Mouse (Mus musculus) ES-Bruce4 (cell line): Measurements from ENCODE around the gene Nono. TPM values are rescaled to one million over a fixed set of nuclear protein-coding genes. Genes with fewer than 3 reads are reported as not detected.

Experiments
- H3K27ac ChIP-seq: 2 replicates; pipeline ENCODE4 v1.5.1; 2012; ENCODE audit warnings: low read length, inconsistent platforms; ENCODE audit not compliant: insufficient read depth
- H3K27me3 ChIP-seq: 2 replicates; pipeline ENCODE4 v1.6.1; 2012; ENCODE audit warnings: mild to moderate bottlenecking, low read length, inconsistent platforms; ENCODE audit not compliant: control insufficient read depth, poor library complexity, insufficient read depth, severe bottlenecking
- H3K36me3 ChIP-seq: 2 replicates; pipeline ENCODE4 v1.6.1; 2012; ENCODE audit warnings: inconsistent platforms, mild to moderate bottlenecking, low read length, moderate library complexity; ENCODE audit not compliant: control insufficient read depth, poor library complexity, insufficient read depth, severe bottlenecking
- H3K4me1 ChIP-seq: one replicate; pipeline ENCODE4 v1.8.1; 2011; ENCODE audit warnings: low read length; ENCODE audit not compliant: control insufficient read depth, insufficient read depth
- H3K4me3 ChIP-seq: 2 replicates; pipeline ENCODE4 v1.5.1; 2011; ENCODE audit warnings: low read depth, mild to moderate bottlenecking, low read length
- H3K9ac ChIP-seq: 2 replicates; pipeline ENCODE4 v1.6.1; 2012; ENCODE audit warnings: low read depth, mild to moderate bottlenecking, inconsistent platforms; ENCODE audit not compliant: poor library complexity, severe bottlenecking
- H3K9me3 ChIP-seq: replicated peaks from 2 replicates; pipeline ENCODE4 v1.6.1; 2012; ENCODE audit warnings: mild to moderate bottlenecking, low read length, inconsistent platforms; ENCODE audit not compliant: control insufficient read depth, poor library complexity, insufficient read depth, severe bottlenecking
- CTCF ChIP-seq: IDR thresholded peaks from one replicate; pipeline ENCODE4 v1.8.1; 2011; ENCODE audit warnings: low read depth, low read length
- EP300 ChIP-seq: IDR thresholded peaks from 2 replicates; pipeline ENCODE4 v1.6.1; 2011; ENCODE audit warnings: low read depth, low read length; ENCODE audit not compliant: insufficient read depth
- POLR2A ChIP-seq: IDR thresholded peaks from one replicate; pipeline ENCODE4 v1.8.1; 2011; ENCODE audit warnings: low read length; ENCODE audit not compliant: insufficient read depth
- polyA plus RNA-seq: library from polyadenylated mRNA; stranded (reverse); fragments of >200 nt; gene quantifications from 2 replicates; pipeline ENCODE4 v1.2.4, GENCODE M21; 2011; ENCODE audit warnings: low read depth; ENCODE audit not compliant: missing spikeins, insufficient read depth, insufficient read length

Gene Nono
- polyA plus RNA-seq, 1 experiment: 501 TPM

- no peaks in the 10 kb centered on the region for H3K36me3 ChIP-seq
- no peaks in the 10 kb centered on the region for H3K4me1 ChIP-seq
- TF ChIP-seq EP300 (no peak), POLR2A (no peak), CTCF (no peak)
- no peaks in the 10 kb centered on the region for H3K9me3 ChIP-seq
- H3K4me3 ChIP-seq: no peak overlapping the region
- H3K27ac ChIP-seq: no peak overlapping the region
- no peak overlapping the region for H3K9ac ChIP-seq
- no peaks in the 10 kb centered on the region for H3K27me3 ChIP-seq
Observed at GRCm38 (mm10) chrX:101423462-101423861, 5.7 kb upstream of the Nono start.

GRCm38 (mm10) chrX:101427774-101428173, 1.3 kb upstream of the Nono start:
- H3K4me3 ChIP-seq: no peak overlapping the region
- peaks cover 16% of the 10 kb centered on the region for H3K36me3 ChIP-seq
- TF ChIP-seq EP300 (no peak), CTCF (peak; percentile 54)
- H3K4me1 ChIP-seq: no peaks in the 10 kb centered on the region
- no peak overlapping the region for H3K27ac ChIP-seq
- no peaks in the 10 kb centered on the region for H3K9me3 ChIP-seq
- no peak overlapping the region for H3K9ac ChIP-seq
- no peaks in the 10 kb centered on the region for H3K27me3 ChIP-seq

GRCm38 (mm10) chrX:101428785-101429141, 355 bp upstream of the Nono start:
- H3K9ac ChIP-seq: peak overlapping the region; percentile 44
- no peaks in the 10 kb centered on the region for H3K4me1 ChIP-seq
- H3K4me3 ChIP-seq: peak overlapping the region; percentile 92
- H3K9me3 ChIP-seq: no peaks in the 10 kb centered on the region
- H3K27me3 ChIP-seq: no peaks in the 10 kb centered on the region
- H3K27ac ChIP-seq: peak overlapping the region; percentile 78
- peaks cover 20% of the 10 kb centered on the region for H3K36me3 ChIP-seq
- TF ChIP-seq EP300 (no peak), POLR2A (no peak), CTCF (no peak)

GRCm38 (mm10) chrX:101429976-101430375, 858 bp downstream of the Nono start:
- H3K9me3 ChIP-seq: no peaks in the 10 kb centered on the region

GRCm38 (mm10) chrX:101448886-101449475, 19.9 kb downstream of the Nono start, which contains the start of gene Itgb1bp2:
Gene Itgb1bp2 (plus strand): TSS chrX:101449088.
- H3K27me3 ChIP-seq: no peaks in the 10 kb centered on the region

More at GRCm38 (mm10) chrX:101429976-101430375, 858 bp downstream of the Nono start:
- H3K36me3 ChIP-seq: peaks cover 22% of the 10 kb centered on the region
- H3K27ac ChIP-seq: peak overlapping the region; percentile 94
- no peaks in the 10 kb centered on the region for H3K4me1 ChIP-seq
- peak overlapping the region; percentile 95 for H3K4me3 ChIP-seq
- TF ChIP-seq CTCF: no peak
- TF ChIP-seq POLR2A: no peak
- TF ChIP-seq EP300: no peak
- H3K27me3 ChIP-seq: no peaks in the 10 kb centered on the region
- peak overlapping the region; percentile 80 for H3K9ac ChIP-seq

GRCm38 (mm10) chrX:101451147-101451546, 22.0 kb downstream of the Nono start:
- Histone ChIP-seq H3K9me3 (no peaks in the 10 kb centered on the region), H3K27me3 (no peaks in the 10 kb centered on the region), H3K4me1 (no peaks in the 10 kb centered on the region), H3K36me3 (peaks cover 23% of the 10 kb centered on the region), H3K27ac (no peak overlapping the region), H3K9ac (no peak overlapping the region), H3K4me3 (no peak overlapping the region)
- TF ChIP-seq POLR2A (no peak), EP300 (no peak), CTCF (no peak)

More at GRCm38 (mm10) chrX:101448886-101449475, 19.9 kb downstream of the Nono start, which contains the start of gene Itgb1bp2:
- Histone ChIP-seq H3K9ac (no peak within 1 kb of the TSS), H3K4me3 (no peak within 1 kb of the TSS), H3K36me3 (peaks cover 39% of the 10 kb centered on the region), H3K4me1 (no peaks in the 10 kb centered on the region), H3K9me3 (no peaks in the 10 kb centered on the region), H3K27ac (no peak within 1 kb of the TSS)
- no peak for TF ChIP-seq POLR2A
- no peak for TF ChIP-seq EP300
- no peak for TF ChIP-seq CTCF
